Mouse (Mus musculus) spleen, adult 2 months (tissue): ENCODE results near the gene Fdx1l. TPM values are rescaled to one million over a fixed set of nuclear protein-coding genes. Genes with fewer than 3 reads are reported as not detected.
A peak's percentile ranks its signal among the peaks of the same experiment; 100 is the strongest.

Experiments
- DNase-seq, 2 experiments: peaks; one replicate each; pipeline versions ENCODE4 v3.0.0 to v3.0.0-alpha.2; 2012 to 2021; ENCODE audit warnings: low spot score in 2 of 2, low read depth in 1 of 2
- H3K27ac ChIP-seq: fragments of 200-500 bp; 2 replicates; pipeline ENCODE4 v1.5.1; 2012; ENCODE audit warnings: low read length, inconsistent platforms; ENCODE audit not compliant: insufficient read depth
- H3K27me3 ChIP-seq: fragments of 200-500 bp; 2 replicates; pipeline ENCODE4 v1.6.1; 2012; ENCODE audit warnings: mild to moderate bottlenecking, moderate library complexity, low read length, inconsistent platforms; ENCODE audit not compliant: control insufficient read depth, insufficient read depth
- H3K36me3 ChIP-seq: fragments of 200-500 bp; 2 replicates; pipeline ENCODE4 v1.6.1; 2012; ENCODE audit warnings: mild to moderate bottlenecking, low read length, inconsistent platforms; ENCODE audit not compliant: control insufficient read depth, insufficient read depth
- H3K4me1 ChIP-seq: fragments of 200-500 bp; 2 replicates; pipeline ENCODE4 v1.6.1; 2011; ENCODE audit warnings: inconsistent platforms; ENCODE audit not compliant: control insufficient read depth, insufficient read depth, insufficient read length
- H3K4me3 ChIP-seq: fragments of 200-500 bp; 2 replicates; pipeline ENCODE4 v1.5.1; 2011; ENCODE audit warnings: mild to moderate bottlenecking, inconsistent platforms; ENCODE audit not compliant: insufficient read depth, insufficient read length; ENCODE audit errors: extremely low read depth
- CTCF ChIP-seq: fragments of 200-500 bp; IDR thresholded peaks from 2 replicates; pipeline ENCODE4 v1.5.1; 2011; ENCODE audit warnings: mild to moderate bottlenecking, inconsistent platforms; ENCODE audit not compliant: insufficient read depth, insufficient read length, insufficient replicate concordance; ENCODE audit errors: extremely low read depth
- POLR2A ChIP-seq: fragments of 200-500 bp; IDR thresholded peaks from 2 replicates; pipeline ENCODE4 v1.6.1; 2011; ENCODE audit warnings: low read depth, low read length, inconsistent platforms
- WGBS: fragments of 180-500 bp; shearing (Covaris S2); methylation state at CpG from one replicate; pipeline ENCODE4 v1.1.7; 2018; 5-methylcytosine and 5-hydroxymethylcytosine counted together
- polyA plus RNA-seq: library from polyadenylated mRNA; depleted of rRNA; stranded (reverse); fragments of >200 nt; gene quantifications from 2 replicates; pipeline ENCODE4 v1.2.3, GENCODE M21; 2012

Fdx1l gene
- polyA plus RNA-seq, 1 experiment = 38.3 TPM

GRCm38 (mm10) chr9:21034481-21035085 lies 38.8 kb downstream of the Fdx1l start:
- H3K36me3 ChIP-seq = no peaks in the 10 kb centered on the region
- H3K27me3 ChIP-seq = peaks cover 28% of the 10 kb centered on the region
- TF ChIP-seq CTCF (no peak), POLR2A (no peak)
- H3K27ac ChIP-seq = no peak overlapping the region
- H3K4me1 ChIP-seq = peaks cover 21% of the 10 kb centered on the region
- no peak overlapping the region for H3K4me3 ChIP-seq
- DNase-seq = no peak
- 15% methylated on average over 17 of the region's 17 CpGs for WGBS

DNA sequence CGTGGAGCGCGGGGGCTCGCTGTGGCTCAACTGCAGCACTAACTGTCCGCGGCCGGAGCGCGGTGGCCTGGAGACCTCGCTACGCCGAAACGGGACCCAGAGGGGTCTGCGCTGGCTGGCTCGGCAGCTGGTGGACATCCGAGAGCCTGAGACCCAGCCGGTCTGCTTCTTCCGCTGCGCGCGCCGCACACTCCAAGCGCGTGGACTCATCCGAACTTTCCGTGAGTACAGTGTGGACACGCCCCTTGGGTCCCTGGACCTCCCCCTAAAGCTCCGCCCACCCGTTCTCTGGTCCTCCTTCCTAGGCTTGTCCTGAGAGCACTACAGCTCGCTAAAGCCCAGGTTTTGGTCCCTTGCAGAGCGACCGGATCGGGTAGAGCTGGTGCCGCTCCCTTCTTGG lies 40.3 kb downstream of the Fdx1l start:
- H3K4me3 ChIP-seq = peak overlapping the region; percentile 65
- TF ChIP-seq POLR2A (no peak; the same call in 1 of the 2 replicates), CTCF (no peak)
- DNase-seq = peak; percentile 67 to 82
- no peak overlapping the region for H3K27ac ChIP-seq
- WGBS = under 1% methylated on average over 34 of the region's 34 CpGs
- H3K36me3 ChIP-seq = peaks cover under 1% of the 10 kb centered on the region
- H3K4me1 ChIP-seq = peaks cover 22% of the 10 kb centered on the region
- peaks cover 26% of the 10 kb centered on the region for H3K27me3 ChIP-seq

DNA sequence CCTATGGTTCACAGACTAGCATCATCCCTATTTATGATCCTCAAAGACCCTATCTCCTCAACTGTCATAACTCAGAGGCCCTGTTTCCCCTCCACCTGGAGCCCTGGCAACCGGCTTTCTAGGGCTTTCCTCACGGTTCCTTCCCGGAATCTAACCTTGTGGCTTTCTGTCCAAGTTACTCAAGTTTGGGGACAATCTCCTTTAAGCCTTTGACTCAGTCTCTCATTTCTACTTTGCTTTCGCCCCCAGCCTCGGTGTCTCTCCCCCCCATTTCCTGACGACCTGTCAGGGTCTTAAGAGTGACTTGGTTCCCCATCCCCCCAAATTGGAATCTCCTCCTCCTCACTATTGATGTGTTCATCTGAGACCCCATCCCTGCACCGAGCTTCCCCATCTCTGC lies 40.9 kb downstream of the Fdx1l start:
- Histone ChIP-seq H3K4me3 (peak overlapping the region; percentile 65; the same call in 1 of the 2 replicates), H3K36me3 (peaks cover 5% of the 10 kb centered on the region), H3K27ac (no peak overlapping the region), H3K27me3 (peaks cover 25% of the 10 kb centered on the region), H3K4me1 (peaks cover 22% of the 10 kb centered on the region)
- 6% methylated on average over 7 of the region's 7 CpGs for WGBS
- TF ChIP-seq CTCF = no peak
- no peak for TF ChIP-seq POLR2A
- DNase-seq = no peak

DNA sequence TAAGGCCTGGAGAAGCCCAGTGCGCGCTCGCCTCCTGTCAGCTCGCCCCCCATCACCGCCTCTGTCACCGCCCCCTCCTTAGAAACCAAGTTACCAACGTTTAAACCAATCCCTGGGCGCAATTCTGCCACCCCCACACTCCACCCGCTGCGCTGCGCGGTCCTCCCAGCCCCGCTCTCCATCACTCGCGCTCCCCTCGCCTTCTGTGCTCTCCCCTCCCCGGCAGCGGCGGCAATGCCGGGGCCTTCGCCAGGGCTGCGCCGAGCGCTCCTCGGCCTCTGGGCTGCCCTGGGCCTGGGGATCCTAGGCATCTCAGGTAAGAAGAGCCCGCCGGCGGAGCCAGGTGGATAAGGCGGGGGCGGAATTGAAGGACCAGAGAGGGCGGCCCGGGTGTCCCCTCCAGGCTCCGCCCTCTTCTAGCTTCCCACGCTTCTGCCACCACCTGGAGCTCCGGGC lies 41.5 kb downstream of the Fdx1l start, which contains the start of gene Icam5:
Gene Icam5 (plus strand): TSS at position 178 of the 456 bp plus-strand sequence.
- Histone ChIP-seq H3K4me1 (peaks cover 22% of the 10 kb centered on the region), H3K27ac (peak within 1 kb of the TSS; percentile 77), H3K27me3 (peaks cover 25% of the 10 kb centered on the region), H3K4me3 (peak within 1 kb of the TSS; percentile 68), H3K36me3 (peaks cover 11% of the 10 kb centered on the region)
- TF ChIP-seq CTCF = no peak
- TF ChIP-seq POLR2A = no peak
- DNase-seq = no peak
- WGBS = under 1% methylated on average over 35 of the region's 35 CpGs

GRCm38 (mm10) chr9:21031251-21031895 lies 42.0 kb downstream of the Fdx1l start:
- TF ChIP-seq CTCF (no peak), POLR2A (no peak)
- Histone ChIP-seq H3K27ac (peak overlapping the region; percentile 77), H3K4me3 (peak overlapping the region; percentile 68), H3K27me3 (peaks cover 21% of the 10 kb centered on the region), H3K36me3 (peaks cover 16% of the 10 kb centered on the region), H3K4me1 (peaks cover 22% of the 10 kb centered on the region)
- WGBS = under 1% methylated on average over 36 of the region's 36 CpGs
- peak in 1 of 2 experiments; percentile 55 for DNase-seq

DNA sequence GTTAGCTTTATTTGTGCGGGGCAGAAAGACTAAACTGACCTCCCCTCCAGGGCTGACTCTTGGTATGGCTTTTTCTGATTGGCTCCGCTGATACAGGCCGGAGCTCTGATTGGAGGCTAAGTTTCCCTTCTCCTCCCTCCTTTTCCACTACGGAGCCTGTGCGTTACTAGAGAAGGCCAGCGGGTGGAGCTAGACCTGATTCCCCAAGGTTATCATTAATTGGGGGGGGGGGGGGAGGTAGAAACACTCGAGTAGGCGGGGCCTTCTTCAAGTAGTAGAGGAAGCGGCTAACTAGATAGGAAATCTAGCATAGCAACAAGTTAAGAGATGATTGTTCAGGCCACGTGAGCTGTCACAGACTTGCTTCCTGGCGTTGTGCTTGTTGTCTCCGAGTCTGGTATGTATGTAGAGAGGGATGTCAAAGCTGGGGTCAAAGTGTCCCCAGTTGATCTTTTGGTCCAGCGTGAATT lies 42.6 kb downstream of the Fdx1l start:
- Histone ChIP-seq H3K36me3 (peaks cover 21% of the 10 kb centered on the region), H3K27me3 (peaks cover 17% of the 10 kb centered on the region), H3K27ac (peak overlapping the region; percentile 77), H3K4me1 (peaks cover 22% of the 10 kb centered on the region), H3K4me3 (peak overlapping the region; percentile 68)
- peak; percentile 92 to 97 for DNase-seq
- TF ChIP-seq POLR2A (no peak), CTCF (peak; percentile 51; the same call in 1 of the 2 replicates)
- 1% methylated on average over 13 of the region's 13 CpGs for WGBS

- DNase-seq = no peak
- Histone ChIP-seq H3K4me3 (peak overlapping the region; percentile 26), H3K27ac (peak overlapping the region; percentile 34; the same call in 1 of the 2 replicates), H3K27me3 (peaks cover 14% of the 10 kb centered on the region), H3K4me1 (peaks cover 22% of the 10 kb centered on the region), H3K36me3 (peaks cover 25% of the 10 kb centered on the region)
- TF ChIP-seq POLR2A = no peak
- no peak for TF ChIP-seq CTCF
- 22% methylated on average over 22 of the region's 22 CpGs for WGBS
Measured at GRCm38 (mm10) chr9:21030055-21030600, 43.3 kb downstream of the Fdx1l start.
